Mouse (Mus musculus) forelimb bud, embryonic 11.5 days (tissue): ENCODE results near the gene Tlr4.

Experiments
- DNase-seq: peaks from one replicate; pipeline ENCODE4 v3.0.0-alpha.2; 2012; ENCODE audit warnings: low read depth, low spot score

The Tlr4 gene

GRCm38 (mm10) chr4:66900126-66900525, 72.7 kb downstream of the Tlr4 start:
- no peak for DNase-seq

- no peak for DNase-seq
Measured at GRCm38 (mm10) chr4:66901498-66901897, 74.1 kb downstream of the Tlr4 start.

GRCm38 (mm10) chr4:66908376-66908775, 81.0 kb downstream of the Tlr4 start:
- DNase-seq, result no peak

- no peak for DNase-seq
Measured at GRCm38 (mm10) chr4:66919630-66920372, 92.4 kb downstream of the Tlr4 start.

GRCm38 (mm10) chr4:66923616-66924276, 96.4 kb downstream of the Tlr4 start:
- DNase-seq, result peak; percentile 39

GRCm38 (mm10) chr4:66926066-66926465, 98.7 kb downstream of the Tlr4 start:
- DNase-seq, result no peak

GRCm38 (mm10) chr4:66927537-66928088, 100.2 kb downstream of the Tlr4 start:
- DNase-seq, result no peak

GRCm38 (mm10) chr4:66938489-66939061, 111.2 kb downstream of the Tlr4 start:
- DNase-seq, result peak; percentile 32

GRCm38 (mm10) chr4:66941894-66942293, 114.5 kb downstream of the Tlr4 start:
- DNase-seq, result no peak

GRCm38 (mm10) chr4:66943699-66944098, 116.3 kb downstream of the Tlr4 start:
- no peak for DNase-seq

GRCm38 (mm10) chr4:66947657-66948056, 120.3 kb downstream of the Tlr4 start:
- no peak for DNase-seq

- DNase-seq, result no peak
Measured at GRCm38 (mm10) chr4:66974918-66975317, 147.5 kb downstream of the Tlr4 start.
